Mouse (Mus musculus): ENCODE measurements at regions not wholly inside any gene's neighbourhood (a gene's known extent, or its start where the extent isn't known, plus 50 kb on each side); places are given as distances from the start of the nearest gene placed in this dataset.

- DNase-seq (ENCODE audit: low spot score in 2 of 2) = no peak
Observed at GRCm38 (mm10) chr10:118622916-118623315, 182.1 kb downstream of the Ifng start.

DNA sequence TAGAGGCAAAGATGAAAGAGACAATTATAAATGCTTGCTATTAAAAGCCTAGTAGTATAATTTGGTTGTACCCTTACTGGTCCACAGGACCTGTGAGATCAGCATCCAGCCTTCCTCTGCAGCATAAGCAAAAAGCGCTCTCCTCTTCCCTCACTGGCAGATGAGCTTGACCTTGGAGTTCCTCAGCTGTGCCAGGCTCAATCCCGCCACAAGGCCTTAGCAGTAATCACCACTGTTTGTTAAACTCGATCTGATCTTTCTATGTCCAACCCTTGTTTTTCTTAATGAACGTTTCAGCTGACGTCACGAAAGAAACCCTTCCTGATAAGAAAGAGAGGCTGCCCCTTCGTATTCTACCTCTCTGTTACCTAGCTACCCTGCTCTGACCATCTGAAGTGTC, 183.5 kb downstream of the Ifng start:
- DNase-seq (ENCODE audit: low spot score in 2 of 2) = no peak

- DNase-seq (ENCODE audit: low spot score in 2 of 2) = no peak
Observed at GRCm38 (mm10) chr10:118628000-118628399, 187.2 kb downstream of the Ifng start.

DNA sequence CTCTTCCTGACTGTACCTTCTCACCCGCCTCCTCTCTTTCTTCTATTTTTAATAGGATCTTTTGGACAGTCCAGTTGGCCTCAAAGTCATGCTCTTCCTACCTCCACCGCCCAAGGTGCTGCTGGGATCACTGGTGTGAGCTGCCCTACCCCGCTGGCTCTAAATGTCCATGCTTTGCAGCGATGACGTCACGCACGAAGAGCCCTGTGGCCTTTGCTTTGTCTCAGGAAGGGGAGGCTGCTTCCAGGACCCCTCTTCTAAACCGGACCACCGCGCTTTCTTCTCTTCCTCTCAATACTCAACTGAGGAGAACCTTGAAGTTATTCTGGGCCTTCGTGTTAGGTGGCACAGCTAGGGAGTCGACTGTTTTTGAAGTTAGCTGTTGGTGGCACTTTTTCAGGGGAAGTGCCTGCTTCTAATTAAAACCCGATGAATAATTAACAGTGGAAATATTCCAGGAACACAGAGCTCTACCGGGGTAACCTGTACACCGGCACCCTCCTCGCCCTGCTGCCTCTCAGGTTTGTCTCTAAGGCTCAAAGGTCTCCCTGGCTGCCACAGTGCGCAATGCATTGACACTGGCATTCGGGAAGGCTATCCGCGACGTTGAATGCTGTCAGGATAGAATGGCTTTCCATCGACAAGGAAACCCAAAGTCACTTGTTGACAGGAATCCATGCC, 188.7 kb downstream of the Ifng start:
- no peak for DNase-seq (ENCODE audit: low spot score in 2 of 2)

- DNase-seq (ENCODE audit: low spot score in 2 of 2) = no peak
Observed at GRCm38 (mm10) chr10:118631786-118632185, 190.9 kb downstream of the Ifng start.

- no peak for DNase-seq (ENCODE audit: low spot score in 2 of 2)
Observed at GRCm38 (mm10) chr10:118632187-118632586, 191.3 kb downstream of the Ifng start.

- no peak for DNase-seq (ENCODE audit: low spot score in 2 of 2)
Observed at GRCm38 (mm10) chr10:118633429-118633828, 192.6 kb downstream of the Ifng start.

DNA sequence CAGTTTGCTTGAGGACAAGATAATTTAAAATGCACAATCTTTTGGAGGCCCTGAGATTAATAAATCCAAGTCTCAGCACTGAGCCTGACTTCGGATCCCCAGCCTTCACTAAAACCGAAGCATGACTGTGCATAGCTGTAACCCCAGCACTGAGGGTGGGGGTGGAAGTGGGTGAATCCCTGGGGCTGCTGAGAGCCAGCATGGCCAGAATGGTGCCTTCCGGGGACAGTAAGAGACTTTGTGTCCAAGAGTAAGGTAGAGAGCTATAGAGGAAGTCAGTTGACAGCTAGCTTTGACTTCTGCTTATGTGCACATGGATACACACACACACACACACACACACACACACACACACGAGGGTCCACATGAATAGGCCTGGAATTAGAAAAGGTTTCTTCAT, 198.3 kb downstream of the Ifng start:
- DNase-seq (ENCODE audit: low spot score in 2 of 2) = no peak

DNA sequence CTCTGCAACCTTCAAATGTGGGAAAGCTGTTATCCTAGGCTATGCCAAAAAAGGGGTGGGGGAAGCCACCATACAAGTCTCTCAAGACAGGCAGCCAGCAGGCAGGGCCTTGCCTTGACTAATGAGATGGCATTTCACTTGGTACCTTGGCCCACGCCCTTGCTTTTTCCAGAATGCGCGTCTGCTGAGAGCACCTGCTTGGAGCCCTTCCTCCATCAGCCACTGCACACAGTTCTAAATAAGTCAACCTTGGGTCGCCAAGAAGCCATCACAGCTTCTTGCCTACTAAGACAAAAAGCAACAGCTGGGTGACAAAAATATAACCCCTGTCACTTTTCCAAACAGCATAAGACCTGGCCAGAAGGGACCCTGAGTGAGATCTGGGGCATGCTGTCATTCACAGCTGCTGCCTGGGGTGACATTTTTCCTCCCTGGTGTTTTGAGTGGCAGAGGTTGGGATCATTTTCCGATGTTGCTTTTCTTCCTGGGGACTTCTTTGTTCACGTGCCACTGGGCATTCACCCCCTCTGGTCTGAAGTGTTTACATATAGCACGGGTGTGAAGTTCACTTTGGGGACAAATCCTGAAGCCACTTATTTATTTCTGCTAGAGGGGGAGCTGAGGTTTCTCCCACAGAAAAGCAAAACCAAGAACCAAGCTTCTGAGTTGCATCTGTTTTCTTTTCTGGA, 199.4 kb downstream of the Ifng start:
- no peak for DNase-seq (ENCODE audit: low spot score in 2 of 2)

- no peak for DNase-seq (ENCODE audit: low spot score in 2 of 2)
Observed at GRCm38 (mm10) chr10:118640810-118641427, 200.1 kb downstream of the Ifng start.

DNA sequence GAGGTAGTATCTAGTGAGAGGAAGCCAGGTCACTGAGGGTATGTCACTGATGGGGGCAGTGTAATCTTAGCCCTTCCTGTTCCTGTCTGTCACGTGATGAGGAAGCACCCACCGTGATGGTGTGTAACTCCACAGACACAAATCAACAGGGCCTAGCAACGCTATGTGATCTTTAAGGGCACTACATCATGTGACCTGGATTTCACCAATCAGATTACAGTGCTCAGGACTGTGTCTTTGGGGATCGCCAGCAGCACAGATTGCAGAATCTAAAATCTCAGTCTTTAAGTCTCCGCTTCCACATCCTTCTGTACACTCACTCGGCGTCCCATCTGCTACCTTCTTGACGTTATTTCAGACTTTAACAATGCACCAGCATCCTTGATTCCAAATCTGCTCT, 202.8 kb downstream of the Ifng start:
- peak in 1 of 2 experiments; percentile 55 for DNase-seq (ENCODE audit: low spot score in 2 of 2)

DNA sequence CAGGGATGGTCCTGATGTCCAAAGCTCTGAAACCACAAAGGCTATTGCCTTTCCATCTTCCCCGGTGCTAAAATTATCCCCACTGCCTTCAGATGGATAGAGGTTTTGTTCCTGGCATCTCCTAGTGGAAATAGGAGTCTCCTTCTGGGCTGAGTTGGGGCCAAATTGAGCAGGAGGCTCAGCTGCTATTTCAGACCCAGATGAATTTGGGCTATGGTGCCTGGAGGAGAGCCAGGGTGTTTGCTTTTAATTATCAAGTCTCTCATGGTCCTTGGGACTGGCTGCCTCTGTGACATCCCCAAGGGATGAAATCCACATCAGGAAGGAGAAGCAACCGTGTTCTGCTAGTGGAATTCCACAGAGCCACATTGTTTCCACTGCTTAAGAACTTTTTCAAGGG, 207.3 kb downstream of the Ifng start:
- DNase-seq (ENCODE audit: low spot score in 2 of 2) = peak in 1 of 2 experiments; percentile 28

- no peak for DNase-seq (ENCODE audit: low spot score in 2 of 2)
Observed at GRCm38 (mm10) chr10:118656561-118656960, 213.4 kb downstream of the Dyrk2 start.

DNA sequence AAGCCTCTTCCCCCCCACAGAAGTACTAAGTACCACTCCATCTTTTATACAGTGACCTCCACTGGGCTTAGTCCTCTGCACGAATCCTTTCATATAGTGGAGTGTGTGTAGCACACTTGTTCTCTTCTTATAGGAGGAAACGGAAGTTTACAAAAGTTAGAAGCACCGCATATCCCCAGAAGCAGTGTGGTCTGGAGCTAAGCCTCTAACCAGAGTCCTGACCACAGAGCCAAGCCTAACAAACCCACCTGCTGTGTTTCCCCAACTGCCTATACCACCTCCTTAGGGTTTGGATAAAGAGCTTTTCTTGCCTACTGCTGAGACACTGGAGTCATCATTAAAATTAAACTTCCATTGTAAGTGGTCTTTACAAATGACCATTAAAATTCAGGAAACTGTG, 204.0 kb downstream of the Dyrk2 start:
- no peak for DNase-seq (ENCODE audit: low spot score in 2 of 2)

DNA sequence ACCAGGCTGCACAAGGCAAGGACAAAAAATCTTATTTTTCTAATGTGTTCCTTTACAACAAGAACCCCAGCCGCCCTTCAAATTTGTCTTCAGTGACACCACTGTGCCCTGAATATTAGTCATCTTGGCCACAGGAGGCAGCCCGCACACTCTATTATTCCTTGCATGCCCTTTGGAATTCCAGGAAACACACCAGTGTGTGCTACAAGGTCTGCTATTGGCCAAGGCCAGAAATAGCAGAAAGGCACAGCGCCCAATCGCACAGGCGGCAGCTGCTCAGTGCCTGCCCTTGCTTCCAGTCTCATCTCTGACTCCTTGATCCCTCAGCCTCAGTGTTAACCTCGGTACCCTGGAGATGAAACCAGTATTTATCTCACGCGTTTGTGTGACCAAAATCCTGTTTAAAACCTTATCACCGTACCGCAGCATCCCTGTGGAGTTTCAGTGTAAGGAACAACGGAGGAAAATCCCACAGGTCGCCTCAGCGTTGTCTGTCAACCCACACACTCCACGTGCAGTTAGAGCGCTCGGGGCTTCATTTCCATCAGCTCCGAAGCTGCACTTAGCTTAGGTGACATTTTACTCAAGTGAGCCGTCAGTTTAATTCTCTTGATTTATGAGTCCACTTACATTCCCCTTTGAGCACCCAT, 194.1 kb downstream of the Dyrk2 start:
- DNase-seq (ENCODE audit: low spot score in 2 of 2) = no peak

DNA sequence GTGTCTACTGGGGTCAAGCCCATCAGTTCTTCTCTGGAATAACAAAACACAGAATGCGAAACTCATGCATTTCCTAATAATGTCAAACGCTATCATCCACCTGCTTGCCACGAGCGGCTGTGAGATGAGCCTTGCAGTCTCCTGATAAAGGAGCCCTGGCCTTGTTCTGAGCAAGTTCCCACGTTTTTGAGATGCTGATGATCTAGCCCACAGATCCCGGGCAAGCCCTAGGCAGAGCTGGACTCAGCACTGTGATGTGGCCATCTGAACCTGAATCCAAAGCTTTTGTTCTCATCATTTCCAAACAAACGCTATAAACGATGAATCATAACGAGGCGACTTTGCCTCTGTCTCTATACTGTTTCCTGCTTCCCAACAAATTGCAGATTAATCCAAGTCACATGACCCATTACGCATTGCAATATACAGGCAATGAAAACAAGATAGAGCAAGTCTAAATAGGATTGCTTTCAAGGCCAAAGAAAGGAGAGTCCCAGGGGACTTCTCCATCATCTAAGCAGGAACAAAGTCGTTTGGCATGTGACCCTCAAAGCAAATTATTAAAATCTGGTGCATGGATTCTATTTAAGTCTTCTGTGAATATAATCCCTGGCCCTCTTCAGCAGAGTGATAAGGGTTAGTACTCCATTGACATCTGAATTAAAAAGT, 191.1 kb downstream of the Dyrk2 start:
- no peak for DNase-seq (ENCODE audit: low spot score in 2 of 2)

GRCm38 (mm10) chr10:118679507-118679906, 190.5 kb downstream of the Dyrk2 start:
- no peak for DNase-seq (ENCODE audit: low spot score in 2 of 2)

- no peak for DNase-seq (ENCODE audit: low spot score in 2 of 2)
Observed at GRCm38 (mm10) chr10:118680896-118681295, 189.1 kb downstream of the Dyrk2 start.

DNA sequence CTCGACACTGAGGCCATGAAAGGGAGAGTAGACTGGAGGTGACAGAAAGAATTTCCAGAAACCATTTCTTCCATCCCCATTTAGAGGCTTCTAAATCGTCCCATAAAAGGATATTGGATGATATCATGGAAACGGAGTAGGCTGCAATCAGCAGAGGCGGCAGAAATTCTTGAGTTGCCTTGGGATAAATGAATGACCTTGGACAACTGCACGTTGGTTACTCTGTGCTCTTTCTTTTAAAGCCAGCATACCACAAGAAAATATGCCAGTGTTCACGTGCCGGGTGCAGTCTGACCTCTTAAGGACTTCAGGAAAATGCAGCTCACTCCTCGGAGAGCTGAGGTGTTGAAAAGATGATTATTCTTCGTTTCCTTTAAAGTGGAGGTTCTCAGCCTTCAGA, 186.7 kb downstream of the Dyrk2 start:
- no peak for DNase-seq (ENCODE audit: low spot score in 2 of 2)

DNA sequence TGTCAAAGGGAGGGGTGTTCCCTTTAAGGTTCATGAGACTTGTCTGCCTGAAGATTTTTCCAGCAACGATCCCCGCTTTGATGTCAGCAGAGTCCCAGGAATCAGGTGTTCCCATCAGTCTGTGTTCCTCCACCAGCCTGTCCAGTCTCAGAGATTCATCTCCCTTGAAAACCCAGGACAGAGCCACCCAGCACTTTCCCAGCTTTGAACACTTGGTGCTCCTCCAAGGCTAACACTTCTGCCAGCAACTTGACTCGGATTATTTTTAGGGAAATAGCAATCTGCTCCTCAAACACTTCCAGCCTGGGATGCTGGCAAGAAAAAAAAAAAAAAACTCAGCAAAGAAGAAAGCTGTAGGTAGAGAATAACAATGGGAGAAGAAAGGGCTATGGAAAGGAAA, 170.7 kb downstream of the Dyrk2 start:
- DNase-seq (ENCODE audit: low spot score in 2 of 2) = peak in 1 of 2 experiments; percentile 29

- DNase-seq (ENCODE audit: low spot score in 2 of 2) = no peak
Observed at GRCm38 (mm10) chr10:118700115-118700514, 169.9 kb downstream of the Dyrk2 start.

- DNase-seq (ENCODE audit: low spot score in 2 of 2) = no peak
Observed at GRCm38 (mm10) chr10:118706020-118706419, 164.0 kb downstream of the Dyrk2 start.
